Mouse (Mus musculus): ENCODE data around the gene Arntl2.

DNA sequence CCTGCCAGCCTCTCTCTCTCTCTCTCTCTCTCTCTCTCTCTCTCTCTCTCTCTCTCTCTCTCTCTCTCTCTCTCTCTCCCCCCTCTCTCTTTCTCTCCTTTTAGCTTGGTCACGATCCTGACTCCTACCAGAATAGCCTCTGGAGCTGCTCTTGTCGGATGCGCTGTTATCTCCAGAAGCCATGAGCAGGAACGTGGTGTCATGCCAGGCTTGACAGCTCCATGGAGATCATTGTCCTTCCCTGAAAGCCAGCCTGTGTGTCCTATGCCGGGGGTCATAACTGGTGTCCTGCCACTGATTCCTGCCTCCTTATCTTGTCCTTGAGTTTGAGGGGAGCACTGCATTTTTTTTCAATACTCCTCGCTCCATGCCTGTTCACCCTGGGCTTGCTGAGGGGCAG, 49.0 kb downstream of the Arntl2 start:
- TF ChIP-seq CTCF (IDR thresholded peaks at IDR 0.05; ENCODE audit: low read depth, low read length) = no peak
- TF ChIP-seq POLR2A (IDR thresholded peaks at IDR 0.05; ENCODE audit: extremely low read depth, insufficient read depth, low read length) = no peak

Measured in liver, adult 2 months (tissue).